Mouse (Mus musculus): Measurements from ENCODE around the gene Ranbp1.

GRCm38 (mm10) chr16:18210701-18211416 is 37.7 kb downstream of the Ranbp1 start:
- TF ChIP-seq TAL1 (IDR thresholded peaks at IDR 0.05; ENCODE audit: low read length) = no peak
- TF ChIP-seq GATA1 (IDR thresholded peaks at IDR 0.05; ENCODE audit: low read length) = no peak
